Mouse (Mus musculus) cerebellum, adult 2 months (tissue): ENCODE data around the gene Rad51b.

Source experiments
- CTCF ChIP-seq: fragments of 200-500 bp; IDR thresholded peaks from 2 replicates; pipeline ENCODE4 v1.5.1; 2011; ENCODE audit warnings: low read depth, mild to moderate bottlenecking, control low read depth, low read length, moderate library complexity, borderline replicate concordance; ENCODE audit not compliant: insufficient read depth
- POLR2A ChIP-seq: fragments of 200-500 bp; IDR thresholded peaks from 2 replicates; pipeline ENCODE4 v1.6.1; 2011; ENCODE audit warnings: low read length, control low read depth, borderline replicate concordance; ENCODE audit not compliant: insufficient read depth

GRCm38 (mm10) chr12:79854507-79854906 lies 557.4 kb downstream of the Rad51b start:
- no peak for TF ChIP-seq CTCF
- no peak for TF ChIP-seq POLR2A
